Mouse (Mus musculus) MEL (cell line): ENCODE results near the gene Cmc1.

Source experiments
- CTCF ChIP-seq, 3 experiments: IDR thresholded peaks in 2 of 3; conservative IDR thresholded peaks in 1 of 3; 2 replicates each; pipeline ENCODE4 v1.5.1; 2011 to 2012; ENCODE audit warnings: low read length in 3 of 3, low read depth in 2 of 3, mild to moderate bottlenecking in 2 of 3, improper control_type of control experiment in 1 of 3, inconsistent platforms in 1 of 3, mixed read lengths in 1 of 3, moderate library complexity in 1 of 3; ENCODE audit not compliant: control insufficient read depth in 1 of 3, insufficient read depth in 1 of 3, poor library complexity in 1 of 3, severe bottlenecking in 1 of 3
- MYB ChIP-seq: IDR thresholded peaks from 2 replicates; pipeline ENCODE4 v1.6.1; 2011; ENCODE audit warnings: mild to moderate bottlenecking, low read depth, low read length, improper control_type of control experiment
- POLR2A ChIP-seq, 2 experiments: IDR thresholded peaks; 2 replicates each; pipeline ENCODE4 v1.6.1; 2011 to 2012; ENCODE audit warnings: low read length in 2 of 2, mild to moderate bottlenecking in 2 of 2, control low read depth in 1 of 2, improper control_type of control experiment in 1 of 2, low read depth in 1 of 2, moderate library complexity in 1 of 2; ENCODE audit not compliant: control insufficient read depth in 1 of 2, insufficient read depth in 1 of 2, poor library complexity in 1 of 2
- ZNF384 ChIP-seq: IDR thresholded peaks from 2 replicates; pipeline ENCODE4 v1.6.1; 2012; ENCODE audit warnings: low read depth, mild to moderate bottlenecking, inconsistent platforms, low read length, improper control_type of control experiment

GRCm38 (mm10) chr9:118175411-118175810 is 25.4 kb upstream of the Cmc1 start:
- TF ChIP-seq CTCF (IDR thresholded peaks at IDR 0.05 in 2 of 3, conservative IDR thresholded peaks at IDR 0.05 in 1 of 3; ENCODE audit: control insufficient read depth in 1 of 3, insufficient read depth in 1 of 3, low read depth in 2 of 3, low read length in 3 of 3, poor library complexity in 1 of 3, severe bottlenecking in 1 of 3) (no peak), POLR2A (IDR thresholded peaks at IDR 0.05; ENCODE audit: control insufficient read depth in 1 of 2, insufficient read depth in 1 of 2, low read depth in 1 of 2, low read length in 2 of 2, poor library complexity in 1 of 2) (no peak), MYB (no peak), ZNF384 (no peak)
